Mouse (Mus musculus) frontal cortex, adult (tissue): ENCODE measurements around the gene Vps33a.
A peak's percentile ranks its signal among the peaks of the same experiment; 100 is the strongest.
"Not testable (repeated sequence)": the region's sequence is repeated elsewhere in the genome, so short reads cannot be mapped to it uniquely, and the experiment has no call there.

Experiments used
- ATAC-seq: cut with Nextera tagmentation; 2 replicates; pipeline ENCODE4 v1.9.2; 2017; ENCODE audit warnings: mild to moderate bottlenecking, moderate library complexity, mixed read lengths; ENCODE audit not compliant: low TSS enrichment

Gene Vps33a

DNA sequence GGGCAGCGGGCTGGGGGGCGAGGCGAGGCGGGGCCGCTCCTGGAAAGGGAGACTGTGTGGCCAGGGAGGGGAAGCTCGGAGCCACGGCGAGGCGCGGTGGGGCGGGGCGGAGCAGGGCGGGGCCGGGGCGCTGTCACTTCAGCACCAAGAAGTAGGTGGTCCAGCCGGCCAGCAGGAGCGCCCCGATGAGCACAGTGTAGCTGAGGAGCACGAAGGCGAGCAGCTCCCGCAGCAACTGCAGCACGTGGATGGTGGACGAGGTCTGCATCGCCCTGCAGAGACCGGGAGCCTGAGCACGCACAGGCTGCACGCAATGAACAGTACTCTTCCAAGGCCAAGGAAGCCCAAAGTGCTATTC lies 48.5 kb downstream of the Vps33a start:
- peak; percentile 80 for ATAC-seq

- ATAC-seq: peak; percentile 94
These were observed 49.0 kb downstream of the Vps33a start, which contains the start of gene Diablo for GRCm38 (mm10) chr5:123523692-123524392. Gene Diablo, minus strand, starts transcription at chr5:123524176.

GRCm38 (mm10) chr5:123522166-123522565 lies 50.7 kb downstream of the Vps33a start:
- ATAC-seq: no peak

GRCm38 (mm10) chr5:123521621-123522020 lies 51.2 kb downstream of the Vps33a start:
- ATAC-seq: no peak

- no peak for ATAC-seq
These were observed 52.2 kb downstream of the Vps33a start for GRCm38 (mm10) chr5:123520666-123521065.

- no peak for ATAC-seq
These were observed 58.0 kb downstream of the Vps33a start for GRCm38 (mm10) chr5:123514871-123515270.

- ATAC-seq: no peak
These were observed 60.7 kb downstream of the Vps33a start for GRCm38 (mm10) chr5:123512102-123512501.

- ATAC-seq: not testable (repeated sequence)
These were observed 61.4 kb downstream of the Vps33a start for GRCm38 (mm10) chr5:123511426-123511825.

DNA sequence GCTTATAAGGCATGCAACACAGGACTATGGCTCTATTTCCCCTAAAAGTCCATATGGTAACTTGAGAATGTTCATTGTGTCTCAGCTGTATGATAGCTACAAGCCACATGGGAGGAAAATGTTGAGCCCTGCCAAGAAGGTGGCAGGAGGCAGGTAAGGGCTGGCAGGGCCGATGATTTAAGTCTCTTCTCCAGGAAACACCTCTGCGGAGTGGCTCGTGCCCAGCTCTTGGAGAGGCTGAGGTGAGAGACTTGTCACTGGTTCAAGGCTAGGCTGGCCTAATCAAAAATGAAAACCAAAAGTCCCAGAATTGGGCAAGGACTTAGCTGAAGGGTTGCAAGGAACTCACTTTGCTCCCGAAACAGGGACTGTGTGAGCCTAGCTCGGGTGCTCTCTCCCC lies 62.7 kb downstream of the Vps33a start, which contains the start of gene B3gnt4:
Gene B3gnt4 (plus strand): TSS at position 301 of the 400 bp plus-strand sequence.
- no peak for ATAC-seq

DNA sequence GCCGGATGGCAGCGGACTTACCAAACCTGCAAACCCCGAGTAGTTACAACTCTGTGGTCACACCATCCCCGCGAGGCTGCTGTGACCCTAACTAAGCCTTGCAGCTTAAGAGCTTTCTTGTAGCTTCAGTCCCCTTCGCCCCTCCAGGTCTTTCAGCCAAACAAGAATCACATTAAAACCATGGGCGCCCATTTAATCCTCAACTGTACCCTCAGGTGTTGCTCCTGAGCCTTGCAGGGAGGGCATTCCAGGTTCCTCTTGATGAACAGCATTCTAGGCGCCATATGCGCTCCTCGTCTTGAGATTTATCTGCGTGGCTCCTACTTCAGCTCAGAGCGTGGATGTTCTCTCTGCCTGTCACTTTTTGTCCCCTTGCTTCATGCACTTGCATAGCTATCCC lies 63.9 kb downstream of the Vps33a start:
- no peak for ATAC-seq

- ATAC-seq: peak; percentile 82
These were observed 64.7 kb downstream of the Vps33a start for GRCm38 (mm10) chr5:123507936-123508723.

GRCm38 (mm10) chr5:123501973-123502372 lies 70.9 kb downstream of the Vps33a start:
- no peak for ATAC-seq

DNA sequence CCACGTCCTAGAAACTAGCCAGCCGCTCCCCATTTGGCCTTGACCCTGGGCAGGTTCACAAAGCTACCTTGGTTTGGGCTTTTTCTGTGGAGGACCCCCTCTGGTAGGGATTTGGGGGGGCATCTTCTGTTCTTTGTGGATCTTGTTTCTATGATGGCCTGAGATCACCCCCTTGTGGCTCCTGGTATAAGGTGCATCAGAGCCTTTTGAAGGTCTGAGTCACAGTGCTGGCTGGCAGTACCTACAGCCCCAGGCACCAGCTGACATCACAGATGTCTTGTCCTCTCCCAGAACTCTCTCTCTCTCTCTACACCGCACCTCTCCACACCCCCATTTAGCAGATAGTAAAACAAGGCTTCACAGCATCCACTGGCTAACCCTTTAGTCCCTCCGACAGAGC lies 73.1 kb downstream of the Vps33a start:
- peak; percentile 83 for ATAC-seq

DNA sequence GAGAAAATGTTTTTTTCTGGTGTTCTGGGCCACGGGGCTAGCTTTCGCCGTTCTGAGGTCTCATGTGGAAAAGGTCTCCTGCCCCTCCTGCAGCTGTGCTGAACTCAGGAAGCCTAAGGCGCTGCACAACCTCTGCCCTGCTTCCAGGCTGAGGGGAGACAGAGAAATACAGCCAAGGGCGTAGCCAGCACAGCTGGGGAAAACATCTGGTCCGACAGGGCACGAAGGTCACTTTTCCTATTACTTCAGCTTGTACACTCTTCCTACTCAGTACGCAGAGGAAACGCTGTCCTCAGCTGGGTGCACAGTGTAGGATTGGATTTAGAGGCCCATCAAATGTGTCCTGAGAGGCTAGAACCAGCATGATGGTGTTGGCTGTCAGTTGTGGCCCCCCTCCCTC lies 82.9 kb downstream of the Vps33a start:
- ATAC-seq: no peak

DNA sequence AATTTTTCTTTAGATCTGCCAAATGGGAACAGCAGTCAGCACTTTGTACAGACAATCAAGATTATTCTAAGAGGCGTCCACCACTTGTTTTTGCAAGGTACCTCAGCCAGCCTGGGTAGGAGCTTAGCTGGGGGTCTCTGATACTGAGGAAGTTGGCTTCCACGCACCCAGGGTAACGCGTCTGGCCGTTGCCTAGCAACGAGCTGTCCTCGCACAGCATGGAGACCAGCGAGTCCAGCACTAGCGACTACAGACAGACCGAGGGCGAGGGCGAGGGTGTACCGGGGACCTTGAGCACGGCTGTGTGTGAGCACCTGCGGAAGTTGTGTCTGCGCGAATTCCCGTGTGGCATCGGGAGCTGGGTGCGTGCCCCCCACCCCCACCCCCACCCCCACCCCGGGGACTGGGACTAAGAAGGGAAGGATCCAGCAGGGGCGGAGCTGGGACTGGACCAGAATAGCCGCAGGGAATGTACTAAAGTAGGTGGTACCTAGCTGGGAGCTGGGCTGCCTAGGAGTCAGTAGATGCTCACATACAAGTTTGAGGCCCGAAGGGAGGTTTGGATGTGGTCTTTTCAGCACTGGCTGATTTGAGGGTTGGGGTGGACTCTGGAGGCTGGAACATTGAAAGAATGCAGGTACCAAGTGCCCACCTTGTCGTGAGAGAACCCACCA lies 83.6 kb downstream of the Vps33a start, which contains the start of the genes Lrrc43 and Il31:
Gene Lrrc43 (plus strand): TSS at position 194 of the 674 bp plus-strand sequence.
Gene Il31 (minus strand): TSS at position 378 of the 674 bp plus-strand sequence.
- no peak for ATAC-seq

DNA sequence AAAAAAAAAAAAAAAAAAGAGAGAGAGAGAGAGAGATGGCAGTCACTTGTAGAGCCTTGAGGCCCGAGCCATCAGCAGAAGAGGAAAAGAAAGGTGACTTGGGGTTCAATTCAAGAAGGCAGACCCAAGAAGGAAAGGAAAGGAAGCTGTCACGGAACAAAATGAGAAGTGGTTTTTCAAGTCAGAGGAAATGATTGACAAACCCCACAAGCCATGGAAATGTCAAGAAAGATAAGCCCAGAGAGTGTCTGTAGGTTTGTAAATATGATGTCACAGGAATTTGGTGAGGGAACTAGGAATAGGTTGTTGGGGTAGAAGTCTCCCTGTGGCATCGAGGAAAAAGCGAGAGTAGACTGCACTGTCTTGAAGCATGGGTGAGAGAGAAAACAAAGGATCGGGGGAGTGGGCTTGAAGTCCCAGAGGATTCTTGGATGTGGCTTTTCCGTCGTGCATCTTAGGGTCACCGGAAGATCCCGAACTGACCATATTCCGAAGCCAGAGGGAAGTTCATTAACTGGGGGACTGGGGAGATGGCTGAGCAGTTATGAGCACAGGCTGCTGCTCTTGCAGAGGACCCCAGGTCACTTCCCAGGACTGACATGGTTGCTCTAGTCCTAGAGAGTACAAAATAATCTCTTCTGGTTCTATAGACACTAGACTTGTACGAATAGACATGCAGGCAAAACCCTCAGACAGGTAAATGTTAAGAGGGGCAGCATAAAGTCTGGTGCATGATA lies 85.0 kb downstream of the Vps33a start:
- ATAC-seq: no peak
